Mouse (Mus musculus): ENCODE measurements at regions not wholly inside any gene's neighbourhood (a gene's known extent, or its start where the extent isn't known, plus 50 kb on each side); places are given as distances from the start of the nearest gene placed in this dataset.

DNA sequence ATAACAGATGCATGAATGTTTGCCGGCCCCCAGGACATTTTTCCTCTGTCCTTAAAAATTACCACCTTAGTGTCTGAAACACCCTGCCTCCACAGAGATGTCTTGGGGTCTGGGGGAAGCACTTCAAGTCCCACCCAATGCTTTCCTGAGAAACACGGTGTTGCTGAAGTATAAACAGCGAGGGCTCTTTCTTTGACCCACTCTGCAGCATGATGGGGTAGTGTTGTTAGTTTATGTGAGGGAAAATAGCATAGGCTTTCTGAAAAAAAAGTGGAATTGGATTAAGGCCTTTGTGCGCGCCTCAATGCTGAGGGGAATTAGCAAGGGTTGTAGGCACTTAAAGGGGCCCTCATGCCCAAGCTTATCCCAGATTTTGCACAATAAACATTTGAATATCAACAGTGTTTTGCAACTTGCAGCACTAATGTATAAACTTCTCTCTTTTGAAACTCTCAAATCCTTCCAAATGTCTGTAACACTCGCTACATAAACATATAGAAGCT is 201.8 kb downstream of the Nr2f2 start:
- dilution Hi-C loops (cut with MboI; ENCODE audit: extremely low pct_ligation_motif_present, extremely low pct_unique_long_range_greater_than_20kb, low sequenced_read_pairs), result no loop called here
- no peak for TF ChIP-seq IRF4 (IDR thresholded peaks at IDR 0.05; ENCODE audit: low read depth, low read length)
- TF ChIP-seq JUND (conservative IDR thresholded peaks at IDR 0.05; ENCODE audit: low read depth, low read length), result no peak
- no peak for TF ChIP-seq ZNF384 (IDR thresholded peaks at IDR 0.05; ENCODE audit: low read depth, low read length)
- no peak for TF ChIP-seq KAT2A (IDR thresholded peaks at IDR 0.05; ENCODE audit: insufficient replicate concordance, low read length)
- TF ChIP-seq HCFC1 (IDR thresholded peaks at IDR 0.05; ENCODE audit: low read depth, low read length), result no peak
- no peak for TF ChIP-seq ZKSCAN1 (IDR thresholded peaks at IDR 0.05; ENCODE audit: borderline replicate concordance, low read depth, low read length)
- TF ChIP-seq ZC3H11A (IDR thresholded peaks at IDR 0.05; ENCODE audit: low read depth, low read length), result no peak
- TF ChIP-seq MEF2A (IDR thresholded peaks at IDR 0.05; ENCODE audit: borderline replicate concordance, low read depth, low read length), result no peak
- TF ChIP-seq NRF1 (IDR thresholded peaks at IDR 0.05; ENCODE audit: low read depth, low read length), result no peak
- no peak for TF ChIP-seq BHLHE40 (IDR thresholded peaks at IDR 0.05; ENCODE audit: low read depth, low read length)
- no peak for TF ChIP-seq RAD21 (IDR thresholded peaks at IDR 0.05; ENCODE audit: low read depth, low read length)
- TF ChIP-seq GABPA (IDR thresholded peaks at IDR 0.05; ENCODE audit: insufficient replicate concordance, low read depth, low read length), result no peak
- no peak for TF ChIP-seq ETS1 (conservative IDR thresholded peaks at IDR 0.05; ENCODE audit: low read depth, low read length)
- no peak for TF ChIP-seq MAX (IDR thresholded peaks at IDR 0.05; ENCODE audit: low read length)
- TF ChIP-seq RCOR1 (conservative IDR thresholded peaks at IDR 0.05; ENCODE audit: low read depth, low read length), result no peak
- TF ChIP-seq ELF1 (IDR thresholded peaks at IDR 0.05; ENCODE audit: low read depth, low read length), result no peak
- no peak for TF ChIP-seq CHD2 (IDR thresholded peaks at IDR 0.05; ENCODE audit: low read length)
- H3K4me3 ChIP-seq (replicated peaks in 1 of 3; ENCODE audit: low read depth in 2 of 3, low read length in 2 of 3, poor library complexity in 1 of 3), result no peak overlapping the region
- DNase-seq (ENCODE audit: extremely low read depth), result no peak
- H3K4me2 ChIP-seq (ENCODE audit: insufficient read depth, low read depth, poor library complexity, severe bottlenecking), result no peak overlapping the region
- no peak overlapping the region for H3K9ac ChIP-seq (ENCODE audit: insufficient read depth, low read depth)
- H3K79me2 ChIP-seq (replicated peaks; ENCODE audit: control insufficient read depth, extremely low read depth, insufficient read depth, poor library complexity, severe bottlenecking), result no peaks in the 10 kb centered on the region
- H3K4me1 ChIP-seq (ENCODE audit: control insufficient read depth in 1 of 2, insufficient read depth in 2 of 2), result no peaks in the 10 kb centered on the region
- no peaks in the 10 kb centered on the region for H3K27me3 ChIP-seq (replicated peaks)
- peaks cover 56% of the 10 kb centered on the region for H3K9me3 ChIP-seq (replicated peaks; ENCODE audit: low read length)
- no peak overlapping the region for H3K27ac ChIP-seq (ENCODE audit: insufficient read depth, low read depth)
- in situ Hi-C loops (cut with MboI; ENCODE audit: low pct_ligation_motif_present, low pct_unique_long_range_greater_than_20kb, low sequenced_read_pairs), result no loop called here
- H3K36me3 ChIP-seq (replicated peaks in 1 of 2; ENCODE audit: control insufficient read depth in 1 of 2, insufficient read depth in 1 of 2, low read length in 1 of 2), result no peaks in the 10 kb centered on the region

GRCm38 (mm10) chr7:70158531-70158930 is 208.0 kb downstream of the Nr2f2 start:
- Histone ChIP-seq H3K79me2 (replicated peaks; ENCODE audit: control insufficient read depth, extremely low read depth, insufficient read depth, poor library complexity, severe bottlenecking) (no peaks in the 10 kb centered on the region), H3K4me2 (ENCODE audit: insufficient read depth, low read depth, poor library complexity, severe bottlenecking) (no peak overlapping the region), H3K27me3 (replicated peaks) (no peaks in the 10 kb centered on the region), H3K4me3 (replicated peaks in 1 of 3; ENCODE audit: low read depth in 2 of 3, low read length in 2 of 3, poor library complexity in 1 of 3) (no peak overlapping the region), H3K4me1 (ENCODE audit: control insufficient read depth in 1 of 2, insufficient read depth in 2 of 2) (no peaks in the 10 kb centered on the region), H3K27ac (ENCODE audit: insufficient read depth, low read depth) (no peak overlapping the region), H3K9me3 (replicated peaks; ENCODE audit: low read length) (peaks cover 73% of the 10 kb centered on the region), H3K9ac (ENCODE audit: insufficient read depth, low read depth) (no peak overlapping the region), H3K36me3 (replicated peaks in 1 of 2; ENCODE audit: control insufficient read depth in 1 of 2, insufficient read depth in 1 of 2, low read length in 1 of 2) (no peaks in the 10 kb centered on the region)
- in situ Hi-C loops (cut with MboI; ENCODE audit: low pct_ligation_motif_present, low pct_unique_long_range_greater_than_20kb, low sequenced_read_pairs) (no loop called here), dilution Hi-C loops (cut with MboI; ENCODE audit: extremely low pct_ligation_motif_present, extremely low pct_unique_long_range_greater_than_20kb, low sequenced_read_pairs) (no loop called here)
- DNase-seq (ENCODE audit: extremely low read depth), result no peak
- no peak for TF ChIP-seq USF2 (conservative IDR thresholded peaks at IDR 0.05; ENCODE audit: low read depth, low read length)
- TF ChIP-seq TCF12 (IDR thresholded peaks at IDR 0.05; ENCODE audit: low read depth, low read length), result no peak
- TF ChIP-seq BHLHE40 (IDR thresholded peaks at IDR 0.05; ENCODE audit: low read depth, low read length), result no peak
- no peak for TF ChIP-seq UBTF (IDR thresholded peaks at IDR 0.05; ENCODE audit: low read depth, low read length)
- TF ChIP-seq CTCF (conservative IDR thresholded peaks at IDR 0.05 in 1 of 2, IDR thresholded peaks at IDR 0.05 in 1 of 2; ENCODE audit: low read depth in 2 of 2, low read length in 2 of 2), result no peak
- no peak for TF ChIP-seq ZMIZ1 (IDR thresholded peaks at IDR 0.05; ENCODE audit: low read depth, low read length)
- no peak for TF ChIP-seq MEF2A (IDR thresholded peaks at IDR 0.05; ENCODE audit: borderline replicate concordance, low read depth, low read length)
- no peak for TF ChIP-seq RAD21 (IDR thresholded peaks at IDR 0.05; ENCODE audit: low read depth, low read length)

Measured in CH12.LX (cell line).